Mouse (Mus musculus) olfactory bulb, adult 2 months (tissue): ENCODE results near the gene Olfr796.

Source experiments
- CTCF ChIP-seq: fragments of 200-500 bp; IDR thresholded peaks from 2 replicates; pipeline ENCODE4 v1.5.1; 2012; ENCODE audit warnings: low read depth, mild to moderate bottlenecking, low read length, moderate library complexity; ENCODE audit not compliant: insufficient read depth
- POLR2A ChIP-seq: fragments of 200-500 bp; IDR thresholded peaks from 2 replicates; pipeline ENCODE4 v1.6.1; 2012; ENCODE audit warnings: mild to moderate bottlenecking, low read depth, low read length, moderate library complexity; ENCODE audit not compliant: insufficient read depth

DNA sequence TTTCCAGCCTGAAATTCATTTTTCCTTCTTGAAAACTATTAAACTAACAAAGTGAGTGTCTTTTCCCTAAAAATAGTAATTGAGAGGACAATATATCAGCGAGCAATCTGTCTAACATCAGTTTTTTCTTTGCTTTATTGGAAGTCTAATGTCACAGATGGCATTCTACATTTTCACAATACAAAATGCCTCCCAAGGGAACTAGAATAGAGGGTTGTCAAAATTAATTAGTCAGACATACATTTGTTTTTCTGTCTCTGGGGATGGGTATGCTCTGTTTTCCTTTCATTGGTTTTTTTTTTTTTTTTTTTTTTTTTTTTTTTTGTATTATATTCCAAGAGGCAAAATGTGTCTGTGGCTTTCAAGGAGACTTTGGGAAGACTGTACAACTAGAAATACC is 35.3 kb downstream of the Olfr796 start:
- TF ChIP-seq CTCF = no peak
- no peak for TF ChIP-seq POLR2A
